Mouse (Mus musculus): ENCODE data around the gene Fam126b. TPM values are rescaled to one million over a fixed set of nuclear protein-coding genes. Genes with fewer than 3 reads are reported as not detected.
A peak's percentile ranks its signal among the peaks of the same experiment; 100 is the strongest.
"Not testable (repeated sequence)": the region's sequence is repeated elsewhere in the genome, so short reads cannot be mapped to it uniquely, and the experiment has no call there.

Fam126b gene
- total and polyA plus RNA-seq, 3 experiments: 10.3 to 35.0 (median 34.5) TPM

GRCm38 (mm10) chr1:58610611-58611010 lies 24.5 kb upstream of the Fam126b start:
- Histone ChIP-seq H3K4me1 (ENCODE audit: insufficient read depth, low read depth, low read length) (peaks cover 4% of the 10 kb centered on the region; the same call in 1 of the 2 replicates), H3K27me3 (ENCODE audit: insufficient read depth, low read length) (peaks cover 19% of the 10 kb centered on the region), H3K9me3 (replicated peaks) (peaks cover 3% of the 10 kb centered on the region; the same call in 1 of the 2 replicates), H3K4me3 (ENCODE audit: low read depth, low read length) (no peak overlapping the region), H3K36me3 (replicated peaks) (no peaks in the 10 kb centered on the region)
- no peak for ATAC-seq (ENCODE audit: extremely low read depth, insufficient number of reproducible peaks, low FRiP score, poor library complexity, severe bottlenecking)
- TF ChIP-seq GATA1 (IDR thresholded peaks at IDR 0.05; ENCODE audit: borderline replicate concordance, low read length) (no peak), POLR2AphosphoS5 (IDR thresholded peaks at IDR 0.05; ENCODE audit: insufficient replicate concordance, low read depth, low read length) (no peak), CTCF (IDR thresholded peaks at IDR 0.05; ENCODE audit: low read depth, low read length) (no peak), GATA2 (IDR thresholded peaks at IDR 0.05; ENCODE audit: borderline replicate concordance, low read depth, low read length) (no peak), TAL1 (conservative IDR thresholded peaks at IDR 0.05; ENCODE audit: low read depth, low read length) (no peak)
- no peak for DNase-seq (ENCODE audit: low spot score)

- no peak for ATAC-seq (ENCODE audit: extremely low read depth, insufficient number of reproducible peaks, low FRiP score, poor library complexity, severe bottlenecking)
- Histone ChIP-seq H3K9me3 (replicated peaks) (peaks cover 3% of the 10 kb centered on the region; the same call in 1 of the 2 replicates), H3K36me3 (replicated peaks) (no peaks in the 10 kb centered on the region), H3K4me3 (ENCODE audit: low read depth, low read length) (no peak overlapping the region), H3K27me3 (ENCODE audit: insufficient read depth, low read length) (peaks cover 16% of the 10 kb centered on the region), H3K4me1 (ENCODE audit: insufficient read depth, low read depth, low read length) (peaks cover 2% of the 10 kb centered on the region; the same call in 1 of the 2 replicates)
- DNase-seq (ENCODE audit: low spot score): no peak
- TF ChIP-seq GATA1 (IDR thresholded peaks at IDR 0.05; ENCODE audit: borderline replicate concordance, low read length) (no peak), CTCF (IDR thresholded peaks at IDR 0.05; ENCODE audit: low read depth, low read length) (no peak), GATA2 (IDR thresholded peaks at IDR 0.05; ENCODE audit: borderline replicate concordance, low read depth, low read length) (no peak)
These were observed 24.0 kb upstream of the Fam126b start for GRCm38 (mm10) chr1:58610166-58610565.

DNA sequence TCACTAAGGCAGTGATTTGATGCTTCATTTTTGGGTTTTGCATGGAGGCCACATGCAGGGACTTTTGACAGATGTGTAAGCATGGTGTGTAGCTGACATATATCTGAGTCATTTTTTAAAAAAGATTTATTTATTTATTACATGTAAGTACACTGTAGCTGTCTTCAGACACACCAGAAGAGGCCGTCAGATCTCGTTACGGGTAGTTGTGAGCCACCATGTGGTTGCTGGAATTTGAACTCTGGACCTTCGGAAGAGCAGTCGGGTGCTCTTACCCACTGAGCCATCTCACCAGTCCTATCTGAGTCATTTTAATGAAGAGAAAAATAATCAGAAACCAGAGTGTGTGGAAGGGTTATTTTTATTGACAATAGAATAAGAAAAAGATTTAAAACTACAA lies 23.5 kb upstream of the Fam126b start:
- not testable (repeated sequence) for H3K4me1 ChIP-seq (ENCODE audit: insufficient read depth, low read depth, low read length); H3K4me3 ChIP-seq (ENCODE audit: low read depth, low read length); DNase-seq (ENCODE audit: low spot score); H3K9me3 ChIP-seq (replicated peaks); ATAC-seq (ENCODE audit: extremely low read depth, insufficient number of reproducible peaks, low FRiP score, poor library complexity, severe bottlenecking); H3K36me3 ChIP-seq (replicated peaks)
- peaks cover 11% of the 10 kb centered on the region for H3K27me3 ChIP-seq (ENCODE audit: insufficient read depth, low read length)

DNA sequence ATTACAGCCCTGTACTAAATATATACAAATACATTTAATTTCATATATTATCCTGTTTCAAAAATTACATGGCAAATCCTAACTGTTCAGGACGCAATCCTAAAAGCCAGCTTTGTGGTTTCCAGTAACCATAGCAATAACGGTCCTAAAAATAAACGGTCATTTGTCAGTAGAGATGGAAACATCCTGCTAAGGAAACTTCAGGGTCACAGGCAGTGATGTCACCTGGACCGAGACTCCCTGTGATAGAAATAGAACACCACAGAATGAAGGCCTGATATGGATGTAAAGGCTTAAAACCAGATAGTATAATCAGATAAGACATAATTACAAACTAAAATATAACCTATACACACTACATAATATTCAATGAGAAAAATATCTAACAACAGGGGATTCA lies 17.6 kb upstream of the Fam126b start:
- H3K27me3 ChIP-seq (ENCODE audit: insufficient read depth, low read length): peaks cover 9% of the 10 kb centered on the region
- H3K36me3 ChIP-seq (replicated peaks): no peaks in the 10 kb centered on the region
- H3K4me1 ChIP-seq (ENCODE audit: insufficient read depth, low read depth, low read length): no peaks in the 10 kb centered on the region
- H3K4me3 ChIP-seq (ENCODE audit: low read depth, low read length): no peak overlapping the region
- TF ChIP-seq GATA1 (IDR thresholded peaks at IDR 0.05; ENCODE audit: borderline replicate concordance, low read length): no peak
- TF ChIP-seq CTCF (IDR thresholded peaks at IDR 0.05; ENCODE audit: low read depth, low read length): no peak
- no peak for TF ChIP-seq GATA2 (IDR thresholded peaks at IDR 0.05; ENCODE audit: borderline replicate concordance, low read depth, low read length)
- no peak for TF ChIP-seq POLR2AphosphoS5 (IDR thresholded peaks at IDR 0.05; ENCODE audit: insufficient replicate concordance, low read depth, low read length)
- no peak for TF ChIP-seq TAL1 (conservative IDR thresholded peaks at IDR 0.05; ENCODE audit: low read depth, low read length)
- ATAC-seq (ENCODE audit: extremely low read depth, insufficient number of reproducible peaks, low FRiP score, poor library complexity, severe bottlenecking) (no peak), DNase-seq (ENCODE audit: low spot score) (no peak)
- peaks cover 3% of the 10 kb centered on the region; the same call in 1 of the 2 replicates for H3K9me3 ChIP-seq (replicated peaks)

GRCm38 (mm10) chr1:58602681-58603080 lies 16.6 kb upstream of the Fam126b start:
- no peaks in the 10 kb centered on the region for H3K36me3 ChIP-seq (replicated peaks)
- H3K27me3 ChIP-seq (ENCODE audit: insufficient read depth, low read length): peaks cover 9% of the 10 kb centered on the region
- no peak for ATAC-seq (ENCODE audit: extremely low read depth, insufficient number of reproducible peaks, low FRiP score, poor library complexity, severe bottlenecking)
- no peak for TF ChIP-seq GATA2 (IDR thresholded peaks at IDR 0.05; ENCODE audit: borderline replicate concordance, low read depth, low read length)
- TF ChIP-seq GATA1 (IDR thresholded peaks at IDR 0.05; ENCODE audit: borderline replicate concordance, low read length): no peak
- TF ChIP-seq TAL1 (conservative IDR thresholded peaks at IDR 0.05; ENCODE audit: low read depth, low read length): no peak
- TF ChIP-seq POLR2AphosphoS5 (IDR thresholded peaks at IDR 0.05; ENCODE audit: insufficient replicate concordance, low read depth, low read length): no peak
- TF ChIP-seq CTCF (IDR thresholded peaks at IDR 0.05; ENCODE audit: low read depth, low read length): no peak
- H3K9me3 ChIP-seq (replicated peaks): peaks cover 3% of the 10 kb centered on the region; the same call in 1 of the 2 replicates
- no peak for DNase-seq (ENCODE audit: low spot score)
- H3K4me1 ChIP-seq (ENCODE audit: insufficient read depth, low read depth, low read length): peaks cover 2% of the 10 kb centered on the region; the same call in 1 of the 2 replicates
- H3K4me3 ChIP-seq (ENCODE audit: low read depth, low read length): no peak overlapping the region

DNA sequence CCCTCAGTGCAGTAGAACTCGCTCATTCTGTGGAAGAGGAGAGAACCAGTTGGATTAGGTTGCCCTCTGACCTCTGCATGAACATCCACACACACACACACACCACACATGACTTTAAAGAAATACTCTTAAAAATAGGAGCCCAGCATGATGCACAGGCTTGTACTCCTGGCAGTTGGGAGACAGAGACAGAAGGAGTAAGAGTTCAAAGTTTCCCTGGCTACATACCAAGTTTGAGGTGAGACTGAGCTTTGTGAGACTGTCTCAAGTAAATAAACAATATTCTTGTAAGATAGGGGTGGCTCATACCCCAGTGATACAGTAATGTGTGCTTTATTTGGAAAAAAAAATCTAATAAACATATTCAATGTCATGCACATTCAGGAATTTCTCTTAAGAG lies 1.4 kb upstream of the Fam126b start:
- Histone ChIP-seq H3K9me3 (replicated peaks) (no peaks in the 10 kb centered on the region), H3K4me1 (ENCODE audit: insufficient read depth, low read depth, low read length) (peaks cover 19% of the 10 kb centered on the region), H3K27me3 (ENCODE audit: insufficient read depth, low read length) (no peaks in the 10 kb centered on the region), H3K4me3 (ENCODE audit: low read depth, low read length) (peak overlapping the region; percentile 85; the same call in 1 of the 2 replicates), H3K36me3 (replicated peaks) (peaks cover 28% of the 10 kb centered on the region)
- TF ChIP-seq POLR2AphosphoS5 (IDR thresholded peaks at IDR 0.05; ENCODE audit: insufficient replicate concordance, low read depth, low read length) (no peak), TAL1 (conservative IDR thresholded peaks at IDR 0.05; ENCODE audit: low read depth, low read length) (no peak), GATA2 (IDR thresholded peaks at IDR 0.05; ENCODE audit: borderline replicate concordance, low read depth, low read length) (no peak), GATA1 (IDR thresholded peaks at IDR 0.05; ENCODE audit: borderline replicate concordance, low read length) (no peak), CTCF (IDR thresholded peaks at IDR 0.05; ENCODE audit: low read depth, low read length) (no peak)
- no peak for DNase-seq (ENCODE audit: low spot score)
- no peak for ATAC-seq (ENCODE audit: extremely low read depth, insufficient number of reproducible peaks, low FRiP score, poor library complexity, severe bottlenecking)
